Mouse (Mus musculus) spleen, adult 2 months (tissue): ENCODE data around the gene Noa1. TPM values are rescaled to one million over a fixed set of nuclear protein-coding genes. Genes with fewer than 3 reads are reported as not detected.

Experiments used
- DNase-seq, 2 experiments: peaks; one replicate each; pipeline versions ENCODE4 v3.0.0 to v3.0.0-alpha.2; 2012 to 2021; ENCODE audit warnings: low spot score in 2 of 2, low read depth in 1 of 2
- H3K27ac ChIP-seq: fragments of 200-500 bp; 2 replicates; pipeline ENCODE4 v1.5.1; 2012; ENCODE audit warnings: low read length, inconsistent platforms; ENCODE audit not compliant: insufficient read depth
- H3K27me3 ChIP-seq: fragments of 200-500 bp; 2 replicates; pipeline ENCODE4 v1.6.1; 2012; ENCODE audit warnings: mild to moderate bottlenecking, moderate library complexity, low read length, inconsistent platforms; ENCODE audit not compliant: control insufficient read depth, insufficient read depth
- H3K36me3 ChIP-seq: fragments of 200-500 bp; 2 replicates; pipeline ENCODE4 v1.6.1; 2012; ENCODE audit warnings: mild to moderate bottlenecking, low read length, inconsistent platforms; ENCODE audit not compliant: control insufficient read depth, insufficient read depth
- H3K4me1 ChIP-seq: fragments of 200-500 bp; 2 replicates; pipeline ENCODE4 v1.6.1; 2011; ENCODE audit warnings: inconsistent platforms; ENCODE audit not compliant: control insufficient read depth, insufficient read depth, insufficient read length
- H3K4me3 ChIP-seq: fragments of 200-500 bp; 2 replicates; pipeline ENCODE4 v1.5.1; 2011; ENCODE audit warnings: mild to moderate bottlenecking, inconsistent platforms; ENCODE audit not compliant: insufficient read depth, insufficient read length; ENCODE audit errors: extremely low read depth
- CTCF ChIP-seq: fragments of 200-500 bp; IDR thresholded peaks from 2 replicates; pipeline ENCODE4 v1.5.1; 2011; ENCODE audit warnings: mild to moderate bottlenecking, inconsistent platforms; ENCODE audit not compliant: insufficient read depth, insufficient read length, insufficient replicate concordance; ENCODE audit errors: extremely low read depth
- POLR2A ChIP-seq: fragments of 200-500 bp; IDR thresholded peaks from 2 replicates; pipeline ENCODE4 v1.6.1; 2011; ENCODE audit warnings: low read depth, low read length, inconsistent platforms
- WGBS: fragments of 180-500 bp; shearing (Covaris S2); methylation state at CpG from one replicate; pipeline ENCODE4 v1.1.7; 2018; 5-methylcytosine and 5-hydroxymethylcytosine counted together
- polyA plus RNA-seq: library from polyadenylated mRNA; depleted of rRNA; stranded (reverse); fragments of >200 nt; gene quantifications from 2 replicates; pipeline ENCODE4 v1.2.3, GENCODE M21; 2012

Noa1 gene
- polyA plus RNA-seq, 1 experiment: 14.1 TPM

- under 1% methylated on average over 76 of the region's 76 CpGs for WGBS
- H3K36me3 ChIP-seq: peaks cover 18% of the 10 kb centered on the region
- no peaks in the 10 kb centered on the region for H3K27me3 ChIP-seq
- peak overlapping the region; percentile 79; the same call in 1 of the 2 replicates for H3K27ac ChIP-seq
- TF ChIP-seq CTCF: no peak
- no peak for TF ChIP-seq POLR2A
- peak overlapping the region; percentile 94 for H3K4me3 ChIP-seq
- H3K4me1 ChIP-seq: peaks cover 14% of the 10 kb centered on the region; the same call in 1 of the 2 replicates
- DNase-seq: no peak
Measured at GRCm38 (mm10) chr5:77309051-77309906, 605 bp downstream of the Noa1 start.

GRCm38 (mm10) chr5:77307821-77308553 is 1.9 kb downstream of the Noa1 start:
- Histone ChIP-seq H3K36me3 (peaks cover 17% of the 10 kb centered on the region), H3K27ac (no peak overlapping the region), H3K4me1 (peaks cover 14% of the 10 kb centered on the region; the same call in 1 of the 2 replicates), H3K4me3 (no peak overlapping the region), H3K27me3 (no peaks in the 10 kb centered on the region)
- TF ChIP-seq CTCF (no peak), POLR2A (no peak)
- 83% methylated on average over 5 of the region's 5 CpGs for WGBS
- no peak for DNase-seq

- H3K27me3 ChIP-seq: no peaks in the 10 kb centered on the region
- H3K27ac ChIP-seq: no peak overlapping the region
- DNase-seq: no peak
- WGBS: 98% methylated on average over 6 of the region's 6 CpGs
- no peaks in the 10 kb centered on the region for H3K4me1 ChIP-seq
- H3K4me3 ChIP-seq: no peak overlapping the region
- peaks cover 21% of the 10 kb centered on the region for H3K36me3 ChIP-seq
- TF ChIP-seq POLR2A (no peak), CTCF (no peak)
Measured at GRCm38 (mm10) chr5:77301296-77301903, 8.5 kb downstream of the Noa1 start.

DNA sequence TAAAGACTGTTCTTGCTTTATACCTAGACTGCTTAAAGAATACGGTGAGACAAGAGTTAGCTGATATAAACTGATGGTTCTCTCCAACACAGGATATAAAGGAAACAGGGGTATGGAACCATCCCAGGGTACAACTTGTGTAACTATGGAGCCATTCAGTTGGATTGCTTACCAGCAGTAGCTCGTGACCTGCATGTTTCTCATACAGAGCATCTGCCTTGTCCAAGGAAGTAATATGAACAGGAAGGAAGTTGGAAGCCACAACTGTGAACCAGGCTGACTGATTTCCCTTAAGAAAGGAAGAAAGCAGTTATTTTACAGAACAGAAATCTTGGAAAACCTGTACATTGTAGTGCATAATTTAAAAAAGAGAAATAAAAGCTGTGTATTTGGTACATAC is 10.4 kb downstream of the Noa1 start:
- H3K27ac ChIP-seq: no peak overlapping the region
- H3K4me3 ChIP-seq: no peak overlapping the region
- no peak for TF ChIP-seq CTCF
- no peak for TF ChIP-seq POLR2A
- no peak for DNase-seq
- H3K36me3 ChIP-seq: peaks cover 15% of the 10 kb centered on the region
- no peaks in the 10 kb centered on the region for H3K4me1 ChIP-seq
- 78% methylated on average over 2 of the region's 2 CpGs for WGBS
- H3K27me3 ChIP-seq: no peaks in the 10 kb centered on the region

DNA sequence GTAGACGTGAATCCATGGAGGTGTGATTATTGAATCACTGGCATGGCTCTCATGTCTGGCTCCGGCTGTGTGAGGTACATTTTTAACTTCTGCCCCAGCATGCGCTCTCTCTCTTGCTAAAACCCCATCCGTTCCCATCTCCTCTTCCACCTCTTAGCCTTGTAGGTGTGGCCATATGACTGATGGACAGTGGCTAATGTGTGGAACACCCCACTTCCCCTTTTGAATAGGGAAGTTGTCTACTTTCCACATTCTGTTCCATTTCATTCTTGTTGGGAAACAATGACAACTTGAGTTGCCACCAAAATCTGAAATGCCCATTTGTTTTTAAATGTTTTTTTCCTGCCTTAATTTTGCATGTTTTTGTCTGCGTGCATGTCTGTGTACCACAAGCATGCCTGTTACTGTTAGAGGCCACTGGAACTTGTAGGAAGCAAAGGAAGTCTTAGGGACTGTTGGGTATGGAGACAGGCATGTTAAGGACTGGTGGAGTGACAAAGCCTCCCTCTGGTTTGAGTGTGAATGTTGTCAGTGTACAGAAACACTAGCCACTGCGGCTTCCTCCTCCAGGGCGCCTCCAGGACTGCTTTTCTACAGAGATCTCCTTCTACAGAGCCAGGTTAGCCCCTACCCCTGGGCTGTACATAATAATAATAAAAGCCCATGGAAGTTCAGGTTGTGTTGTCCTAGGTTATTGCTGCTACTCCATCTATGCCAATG is 16.9 kb downstream of the Noa1 start:
- no peak for TF ChIP-seq CTCF
- no peak for TF ChIP-seq POLR2A
- Histone ChIP-seq H3K4me3 (no peak overlapping the region), H3K27ac (peak overlapping the region; percentile 38; the same call in 1 of the 2 replicates), H3K27me3 (no peaks in the 10 kb centered on the region), H3K4me1 (peaks cover 17% of the 10 kb centered on the region), H3K36me3 (peaks cover 6% of the 10 kb centered on the region)
- DNase-seq: no peak
- WGBS: 71% methylated on average over 7 of the region's 7 CpGs

DNA sequence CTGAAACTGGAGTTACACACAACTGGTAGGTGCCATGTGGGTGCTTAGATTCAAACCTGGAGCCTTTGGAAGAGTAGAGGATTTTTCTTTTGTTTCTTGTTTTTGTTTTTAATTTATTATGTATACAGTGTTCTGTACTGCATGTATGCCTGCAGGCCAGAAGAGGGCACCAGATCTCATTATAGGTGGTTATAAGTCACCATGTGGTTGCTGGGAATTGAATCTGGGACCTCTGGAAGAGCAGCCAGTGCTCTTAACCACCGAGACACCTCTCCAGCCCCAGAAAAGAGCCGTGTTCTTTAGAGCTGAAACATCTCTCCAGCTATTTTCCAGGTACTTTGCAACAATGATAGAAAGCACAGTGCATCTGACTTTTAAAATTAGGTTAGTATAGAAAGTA is 19.3 kb downstream of the Noa1 start:
- H3K27me3 ChIP-seq: no peaks in the 10 kb centered on the region
- 95% methylated on average over 2 of the region's 2 CpGs for whole genome bisulfite sequencing
- H3K4me1 ChIP-seq: peaks cover 17% of the 10 kb centered on the region
- H3K36me3 ChIP-seq: peaks cover 6% of the 10 kb centered on the region
- DNase-seq: no peak
- peak overlapping the region; percentile 93 for H3K27ac ChIP-seq
- TF ChIP-seq POLR2A: no peak
- TF ChIP-seq CTCF: no peak
- H3K4me3 ChIP-seq: no peak overlapping the region
